Mouse (Mus musculus) adipocyte (in vitro differentiated cells): Measurements from ENCODE around the gene Gpd1.

Source experiments
- DNase-seq: peaks from one replicate; pipeline ENCODE4 v3.0.0-alpha.2; 2016; ENCODE audit warnings: low spot score

Gene Gpd1

GRCm38 (mm10) chr15:99717386-99718334, at the start of gene Gpd1:
TSS of gene Gpd1 (plus strand) at chr15:99717515.
- peak; percentile 70 for DNase-seq

GRCm38 (mm10) chr15:99667544-99667943, 49.8 kb upstream of the Gpd1 start:
- no peak for DNase-seq

GRCm38 (mm10) chr15:99668881-99669280, 48.4 kb upstream of the Gpd1 start:
- peak; percentile 84 for DNase-seq

- no peak for DNase-seq
Measured at GRCm38 (mm10) chr15:99669392-99669791, 47.9 kb upstream of the Gpd1 start.

- no peak for DNase-seq
Measured at GRCm38 (mm10) chr15:99670154-99670821, 47.0 kb upstream of the Gpd1 start, which contains the start of gene Asic1. TSS of gene Asic1 (plus strand) at chr15:99670368.

GRCm38 (mm10) chr15:99670964-99671670, 46.2 kb upstream of the Gpd1 start:
- DNase-seq: no peak

GRCm38 (mm10) chr15:99671783-99672182, 45.5 kb upstream of the Gpd1 start:
- DNase-seq: no peak

- peak; percentile 26 for DNase-seq
Measured at GRCm38 (mm10) chr15:99674866-99675265, 42.4 kb upstream of the Gpd1 start.

- no peak for DNase-seq
Measured at GRCm38 (mm10) chr15:99677089-99677488, 40.2 kb upstream of the Gpd1 start.

- no peak for DNase-seq
Measured at GRCm38 (mm10) chr15:99678063-99678800, 39.1 kb upstream of the Gpd1 start.

GRCm38 (mm10) chr15:99679008-99679407, 38.3 kb upstream of the Gpd1 start:
- DNase-seq: no peak

GRCm38 (mm10) chr15:99682880-99683279, 34.4 kb upstream of the Gpd1 start:
- DNase-seq: no peak

GRCm38 (mm10) chr15:99684156-99684555, 33.2 kb upstream of the Gpd1 start:
- no peak for DNase-seq

GRCm38 (mm10) chr15:99688712-99689111, 28.6 kb upstream of the Gpd1 start:
- peak; percentile 85 for DNase-seq

- DNase-seq: no peak
Measured at GRCm38 (mm10) chr15:99690924-99691323, 26.4 kb upstream of the Gpd1 start.

- no peak for DNase-seq
Measured at GRCm38 (mm10) chr15:99691976-99692375, 25.3 kb upstream of the Gpd1 start.

GRCm38 (mm10) chr15:99697309-99697708, 20.0 kb upstream of the Gpd1 start:
- DNase-seq: no peak

- DNase-seq: no peak
Measured at GRCm38 (mm10) chr15:99698533-99699085, 18.7 kb upstream of the Gpd1 start.

- DNase-seq: no peak
Measured at GRCm38 (mm10) chr15:99699715-99700114, 17.6 kb upstream of the Gpd1 start.

- no peak for DNase-seq
Measured at GRCm38 (mm10) chr15:99700219-99701106, 16.9 kb upstream of the Gpd1 start.
